Mouse (Mus musculus) hindbrain, embryonic 10.5 days (tissue): ENCODE data around the gene Whrn. TPM values are rescaled to one million over a fixed set of nuclear protein-coding genes. Genes with fewer than 3 reads are reported as not detected.
A peak's percentile ranks its signal among the peaks of the same experiment; 100 is the strongest.

ENCODE experiments used
- DNase-seq: peaks from one replicate; pipeline ENCODE4 v3.0.0-alpha.2; 2017; ENCODE audit warnings: low spot score
- H3K27ac ChIP-seq: fragments of 300-500 bp; sonication (generic); 2 replicates; pipeline ENCODE4 v1.5.1; 2016; ENCODE audit warnings: mild to moderate bottlenecking, moderate library complexity
- H3K27me3 ChIP-seq: fragments of 300-500 bp; sonication (generic); 2 replicates; pipeline ENCODE4 v1.6.1; 2016; ENCODE audit warnings: mild to moderate bottlenecking; ENCODE audit not compliant: poor library complexity, insufficient read depth, severe bottlenecking
- H3K36me3 ChIP-seq: fragments of 300-500 bp; sonication (generic); 2 replicates; pipeline ENCODE4 v1.6.1; 2016; ENCODE audit warnings: mild to moderate bottlenecking, moderate library complexity
- H3K4me1 ChIP-seq: fragments of 300-500 bp; sonication (generic); replicated peaks from 2 replicates; pipeline ENCODE4 v1.6.1; 2016; ENCODE audit warnings: mild to moderate bottlenecking
- H3K4me3 ChIP-seq: fragments of 300-500 bp; sonication (generic); 2 replicates; pipeline ENCODE4 v1.5.1; 2016; ENCODE audit warnings: mild to moderate bottlenecking, moderate library complexity
- H3K9me3 ChIP-seq: fragments of 300-500 bp; sonication (generic); 2 replicates; pipeline ENCODE4 v1.6.1; 2016; ENCODE audit warnings: mild to moderate bottlenecking, moderate library complexity
- WGBS: fragments of 180-500 bp; shearing (Covaris S2); methylation state at CpG from one replicate; pipeline ENCODE4 v1.1.7; 2016; 5-methylcytosine and 5-hydroxymethylcytosine counted together
- polyA plus RNA-seq: library from polyadenylated mRNA; unstranded; fragments of >200 nt; fragmentation: Nextera tagmentation; extraction: Ambion mirVana; gene quantifications from 2 replicates; pipeline ENCODE4 v1.2.1, GENCODE M21; 2016

Whrn gene
- polyA plus RNA-seq, 1 experiment from 2014 or later = 6.6 TPM

GRCm38 (mm10) chr4:63409317-63409907 lies 86.4 kb downstream of the Whrn start:
- Histone ChIP-seq H3K27ac (peak overlapping the region; percentile 88; the same call in 1 of the 2 replicates), H3K27me3 (no peaks in the 10 kb centered on the region), H3K4me1 (peaks cover 51% of the 10 kb centered on the region), H3K36me3 (no peaks in the 10 kb centered on the region), H3K4me3 (peak overlapping the region; percentile 67), H3K9me3 (no peaks in the 10 kb centered on the region)
- peak; percentile 42 for DNase-seq
- 5% methylated on average over 18 of the region's 18 CpGs for WGBS

GRCm38 (mm10) chr4:63408649-63409048 lies 87.1 kb downstream of the Whrn start:
- peak; percentile 76 for DNase-seq
- H3K4me1 ChIP-seq = peaks cover 59% of the 10 kb centered on the region
- H3K4me3 ChIP-seq = peak overlapping the region; percentile 67; the same call in 1 of the 2 replicates
- no peaks in the 10 kb centered on the region for H3K36me3 ChIP-seq
- H3K9me3 ChIP-seq = no peaks in the 10 kb centered on the region
- WGBS = 8% methylated on average over 8 of the region's 8 CpGs
- 0 out of 2 replicates have a peak overlapping the region, but pooled peaks have one; percentile 88 for H3K27ac ChIP-seq
- H3K27me3 ChIP-seq = no peaks in the 10 kb centered on the region

DNA sequence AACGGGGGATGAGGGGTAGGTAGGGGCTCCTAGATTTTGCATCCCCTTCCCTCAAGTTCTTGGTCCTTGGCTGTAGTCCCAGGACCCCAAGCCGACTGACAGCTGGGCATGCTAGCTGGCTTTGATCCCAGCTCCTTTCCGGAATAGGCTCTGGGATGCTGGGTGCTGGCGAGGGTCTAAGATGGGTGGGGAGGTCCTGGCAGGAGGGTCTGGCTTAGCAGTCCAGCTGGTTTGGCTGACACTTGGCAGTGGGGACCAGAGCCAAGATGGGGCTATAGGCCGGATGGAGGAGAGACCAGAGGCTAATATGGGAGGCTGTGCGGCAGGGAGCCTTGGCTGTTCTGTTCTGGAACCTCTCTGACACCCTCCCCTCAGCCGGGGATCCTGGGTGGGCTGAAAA lies 87.5 kb downstream of the Whrn start:
- no peaks in the 10 kb centered on the region for H3K27me3 ChIP-seq
- 69% methylated on average over 7 of the region's 7 CpGs for WGBS
- DNase-seq = no peak
- H3K27ac ChIP-seq = 0 out of 2 replicates have a peak overlapping the region, but pooled peaks have one; percentile 88
- H3K36me3 ChIP-seq = no peaks in the 10 kb centered on the region
- H3K4me1 ChIP-seq = peaks cover 63% of the 10 kb centered on the region
- H3K4me3 ChIP-seq = peak overlapping the region; percentile 67; the same call in 1 of the 2 replicates
- no peaks in the 10 kb centered on the region for H3K9me3 ChIP-seq

DNA sequence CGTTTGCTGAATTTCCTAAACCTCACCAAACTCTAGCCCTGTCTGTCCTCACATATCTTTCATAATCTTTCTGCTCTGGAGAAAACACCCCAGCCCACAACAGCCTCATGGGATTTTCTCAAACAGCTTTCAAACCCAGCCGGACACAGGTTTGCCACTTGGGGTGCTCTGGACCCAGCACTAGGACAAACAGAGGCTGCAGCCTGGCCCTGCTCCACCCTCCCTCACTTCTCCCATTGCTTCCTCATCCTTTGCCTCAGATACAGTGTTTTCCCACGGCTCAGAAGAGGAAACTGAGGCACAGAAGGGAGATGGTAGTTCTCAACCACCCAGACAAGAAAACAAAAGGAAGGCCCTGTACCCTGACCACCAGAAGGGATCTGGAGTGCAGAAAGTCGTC lies 90.1 kb downstream of the Whrn start:
- peaks cover 81% of the 10 kb centered on the region for H3K4me1 ChIP-seq
- DNase-seq = no peak
- H3K27me3 ChIP-seq = no peaks in the 10 kb centered on the region
- peak overlapping the region; percentile 90 for H3K27ac ChIP-seq
- 0 out of 2 replicates have a peak, but pooled peaks cover 2% of the 10 kb centered on the region for H3K36me3 ChIP-seq
- no peaks in the 10 kb centered on the region for H3K9me3 ChIP-seq
- no peak overlapping the region for H3K4me3 ChIP-seq
- WGBS = 62% methylated on average over 4 of the region's 4 CpGs

- 38% methylated on average over 7 of the region's 7 CpGs for WGBS
- peak overlapping the region; percentile 90 for H3K27ac ChIP-seq
- H3K36me3 ChIP-seq = 0 out of 2 replicates have a peak, but pooled peaks cover 4% of the 10 kb centered on the region
- DNase-seq = peak; percentile 31
- no peaks in the 10 kb centered on the region for H3K27me3 ChIP-seq
- H3K9me3 ChIP-seq = no peaks in the 10 kb centered on the region
- H3K4me3 ChIP-seq = no peak overlapping the region
- peaks cover 79% of the 10 kb centered on the region for H3K4me1 ChIP-seq
These were observed 90.7 kb downstream of the Whrn start for GRCm38 (mm10) chr4:63405051-63405450.

- 73% methylated on average over 7 of the region's 7 CpGs for WGBS
- Histone ChIP-seq H3K36me3 (0 out of 2 replicates have a peak, but pooled peaks cover 4% of the 10 kb centered on the region), H3K4me1 (peaks cover 79% of the 10 kb centered on the region), H3K27me3 (no peaks in the 10 kb centered on the region), H3K27ac (peak overlapping the region; percentile 90), H3K9me3 (no peaks in the 10 kb centered on the region), H3K4me3 (no peak overlapping the region)
- DNase-seq = no peak
These were observed 91.6 kb downstream of the Whrn start for GRCm38 (mm10) chr4:63404205-63404604.

DNA sequence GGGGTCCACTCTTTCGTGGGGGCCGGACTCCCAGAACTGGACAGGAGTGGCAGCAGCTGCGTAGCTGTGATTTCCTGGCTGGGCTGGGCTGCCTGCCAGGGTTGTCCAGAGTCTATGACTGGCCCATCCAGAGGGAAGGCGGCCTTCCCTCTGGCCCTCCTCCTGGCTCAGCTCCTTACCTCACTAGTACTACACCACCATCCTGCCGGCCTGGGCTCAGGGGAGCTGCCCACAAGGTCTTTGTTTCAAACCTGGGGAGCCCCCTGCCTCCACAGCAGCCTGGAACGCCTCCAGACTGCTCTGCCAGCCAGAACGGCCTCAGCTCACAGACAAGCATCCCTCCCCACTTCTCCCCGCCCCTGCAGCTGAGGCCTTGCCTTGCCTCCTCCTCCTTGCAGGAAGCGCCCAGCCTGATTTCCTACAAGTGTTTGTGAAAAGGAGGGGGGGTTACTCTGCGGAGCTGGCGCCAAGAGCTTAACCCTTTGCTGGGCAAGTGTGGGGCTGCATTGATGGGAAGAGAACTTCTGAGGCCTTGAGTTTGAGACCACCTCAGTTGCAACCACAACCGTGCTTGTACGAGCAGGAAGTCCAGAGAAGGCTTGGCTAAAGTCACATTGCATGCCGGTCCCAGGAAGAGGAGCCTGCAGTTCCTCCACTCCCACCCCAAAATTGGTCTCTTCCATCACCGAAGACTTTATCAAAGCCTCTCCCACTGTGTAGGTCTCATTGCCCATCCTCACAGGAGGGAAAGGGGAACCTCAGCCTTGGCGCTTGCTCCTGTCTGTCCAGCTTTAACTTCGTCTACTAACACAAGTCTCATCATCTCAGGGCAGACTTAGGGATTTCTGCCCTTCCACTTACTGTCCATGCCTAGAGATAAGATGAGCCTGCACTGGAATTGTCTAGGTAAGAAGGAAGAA lies 92.5 kb downstream of the Whrn start, which contains the start of gene Akna:
TSS of gene Akna (minus strand) at position 315 of the 920 bp plus-strand sequence.
- Histone ChIP-seq H3K36me3 (0 out of 2 replicates have a peak, but pooled peaks cover 4% of the 10 kb centered on the region), H3K9me3 (no peaks in the 10 kb centered on the region), H3K27me3 (no peaks in the 10 kb centered on the region), H3K4me3 (peak within 1 kb of the TSS; percentile 40), H3K4me1 (peaks cover 72% of the 10 kb centered on the region), H3K27ac (peak within 1 kb of the TSS; percentile 90)
- 18% methylated on average over 17 of the region's 17 CpGs for WGBS
- DNase-seq = peak; percentile 80

GRCm38 (mm10) chr4:63402558-63402957 lies 93.2 kb downstream of the Whrn start:
- WGBS = 74% methylated on average over 6 of the region's 6 CpGs
- Histone ChIP-seq H3K36me3 (peaks cover 9% of the 10 kb centered on the region), H3K4me3 (peak overlapping the region; percentile 40), H3K4me1 (peaks cover 65% of the 10 kb centered on the region), H3K27ac (peak overlapping the region; percentile 90), H3K27me3 (no peaks in the 10 kb centered on the region), H3K9me3 (no peaks in the 10 kb centered on the region)
- peak; percentile 12 for DNase-seq

DNA sequence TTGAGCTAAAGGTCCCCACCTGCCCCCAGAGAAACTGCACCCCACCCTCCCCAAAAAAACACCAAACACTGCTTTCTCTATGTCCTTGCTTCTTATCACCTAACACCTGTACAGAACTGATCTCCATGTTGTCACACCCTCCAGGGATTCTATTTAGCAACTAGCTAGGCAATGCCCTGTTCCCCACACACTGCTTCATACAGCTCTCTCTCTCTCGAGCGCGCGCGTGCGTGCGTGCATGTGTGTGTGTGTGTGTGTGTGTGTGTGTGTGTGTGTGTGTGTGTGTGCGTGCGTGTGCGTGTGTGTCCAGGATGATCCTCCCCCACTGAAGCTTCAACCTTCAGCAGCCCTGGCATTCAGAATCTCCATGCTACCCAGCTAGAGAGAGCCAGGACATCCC lies 93.7 kb downstream of the Whrn start:
- DNase-seq = no peak
- no peaks in the 10 kb centered on the region for H3K9me3 ChIP-seq
- 0 out of 2 replicates have a peak overlapping the region, but pooled peaks have one; percentile 40 for H3K4me3 ChIP-seq
- 92% methylated on average over 10 of the region's 10 CpGs for WGBS
- H3K27ac ChIP-seq = peak overlapping the region; percentile 90
- peaks cover 14% of the 10 kb centered on the region for H3K36me3 ChIP-seq
- no peaks in the 10 kb centered on the region for H3K27me3 ChIP-seq
- H3K4me1 ChIP-seq = peaks cover 65% of the 10 kb centered on the region

- WGBS = 90% methylated on average over 6 of the region's 6 CpGs
- DNase-seq = no peak
- no peak overlapping the region for H3K27ac ChIP-seq
- peaks cover 65% of the 10 kb centered on the region for H3K4me1 ChIP-seq
- no peaks in the 10 kb centered on the region for H3K9me3 ChIP-seq
- H3K27me3 ChIP-seq = no peaks in the 10 kb centered on the region
- H3K36me3 ChIP-seq = peaks cover 15% of the 10 kb centered on the region
- H3K4me3 ChIP-seq = no peak overlapping the region
These were observed 94.2 kb downstream of the Whrn start for GRCm38 (mm10) chr4:63401620-63402019.

DNA sequence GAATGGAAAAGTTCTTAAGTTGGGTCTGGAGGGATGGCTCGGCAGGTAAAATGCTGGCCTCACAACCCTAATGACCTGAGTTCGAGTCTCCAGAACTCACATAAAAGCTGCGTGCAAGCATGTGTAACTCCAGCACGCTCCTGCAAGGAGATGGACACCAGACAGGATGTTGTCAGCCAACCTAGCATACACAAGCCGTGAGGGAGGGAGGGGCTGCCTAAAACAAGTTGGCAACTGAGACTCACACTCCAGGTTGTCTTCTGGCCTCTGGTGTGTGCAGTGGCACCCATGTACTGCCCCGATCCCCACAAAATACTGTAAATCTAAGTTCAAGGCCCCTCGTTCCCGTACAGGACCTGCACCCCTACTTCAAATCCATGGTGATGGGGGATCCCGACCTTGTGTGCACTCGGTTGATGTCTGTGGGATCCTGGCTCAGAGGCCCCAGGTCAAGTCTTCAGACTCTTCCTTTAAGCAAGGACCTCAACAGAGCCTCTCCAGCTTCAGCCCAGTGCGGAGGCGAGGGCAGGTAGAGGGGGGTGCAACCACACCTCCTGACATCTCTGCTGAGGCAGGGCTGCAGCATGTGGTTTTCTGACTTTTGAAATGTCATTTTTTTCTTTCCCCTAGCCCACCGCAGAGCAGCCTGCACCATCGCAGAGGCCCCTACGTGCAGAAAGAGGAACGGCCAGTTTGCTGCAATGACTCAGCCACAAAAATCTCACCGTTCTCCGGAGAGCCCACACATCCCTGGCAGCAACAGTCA lies 95.1 kb downstream of the Whrn start:
- WGBS = 93% methylated on average over 18 of the region's 18 CpGs
- no peak overlapping the region for H3K4me3 ChIP-seq
- H3K27ac ChIP-seq = 0 out of 2 replicates have a peak overlapping the region, but pooled peaks have one; percentile 23
- H3K36me3 ChIP-seq = peaks cover 24% of the 10 kb centered on the region
- DNase-seq = no peak
- H3K9me3 ChIP-seq = no peaks in the 10 kb centered on the region
- no peaks in the 10 kb centered on the region for H3K27me3 ChIP-seq
- H3K4me1 ChIP-seq = peaks cover 61% of the 10 kb centered on the region

DNA sequence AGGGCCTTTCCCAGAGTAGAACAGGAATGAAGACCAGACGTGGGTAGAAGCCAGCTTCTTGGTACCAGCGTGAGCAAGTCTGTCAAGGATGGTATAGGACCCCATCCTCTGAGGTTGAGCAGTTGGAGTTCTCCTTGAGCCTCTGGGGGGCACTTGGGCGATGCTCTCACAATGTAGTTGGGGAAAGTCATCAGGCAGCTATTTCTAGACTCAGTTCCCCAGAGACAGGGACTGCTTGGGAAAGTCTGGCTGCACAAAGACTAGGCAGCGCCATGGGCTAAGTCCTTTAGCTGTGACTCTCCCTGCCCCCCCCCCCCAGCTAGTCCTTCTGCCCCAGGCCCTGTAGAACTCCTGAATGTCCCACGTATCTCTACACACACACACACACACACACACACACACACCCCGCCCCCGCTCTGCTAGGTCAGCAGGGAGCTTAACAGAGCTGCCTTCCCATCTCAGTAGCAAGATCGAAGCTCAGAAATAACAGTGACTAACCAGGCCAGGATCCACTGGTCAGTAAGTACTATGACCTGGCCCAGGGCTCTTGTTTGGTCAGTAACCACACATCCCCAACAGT lies 96.0 kb downstream of the Whrn start:
- no peak for DNase-seq
- no peaks in the 10 kb centered on the region for H3K27me3 ChIP-seq
- no peaks in the 10 kb centered on the region for H3K9me3 ChIP-seq
- peaks cover 51% of the 10 kb centered on the region for H3K4me1 ChIP-seq
- H3K36me3 ChIP-seq = peaks cover 33% of the 10 kb centered on the region
- H3K27ac ChIP-seq = peak overlapping the region; percentile 56; the same call in 1 of the 2 replicates
- WGBS = 65% methylated on average over 8 of the region's 8 CpGs
- no peak overlapping the region for H3K4me3 ChIP-seq
